Mouse (Mus musculus) myocyte (in vitro differentiated cells): Measurements from ENCODE around the gene Msi2. TPM values are rescaled to one million over a fixed set of nuclear protein-coding genes. Genes with fewer than 3 reads are reported as not detected.

Experiments used
- H3K27me3 ChIP-seq: one replicate; pipeline ENCODE4 v1.6.1; 2011; ENCODE audit not compliant: control insufficient read depth, insufficient read depth, insufficient read length
- H3K36me3 ChIP-seq: one replicate; pipeline ENCODE4 v1.6.1; 2011; ENCODE audit not compliant: control insufficient read depth, insufficient read depth
- H3K4me2 ChIP-seq: one replicate; pipeline ENCODE4 v1.6.1; 2011; ENCODE audit warnings: low read depth, control low read depth
- H3K4me3 ChIP-seq: one replicate; pipeline ENCODE4 v1.5.1; 2011; ENCODE audit warnings: mild to moderate bottlenecking, control low read depth, moderate library complexity
- H3K79me2 ChIP-seq: one replicate; pipeline ENCODE4 v1.6.1; 2011; ENCODE audit not compliant: control insufficient read depth, insufficient read depth
- H3ac ChIP-seq: one replicate; pipeline ENCODE4 v1.6.1; 2011; ENCODE audit not compliant: control insufficient read depth, insufficient read length
- CEBPB ChIP-seq: IDR thresholded peaks from 2 replicates; pipeline ENCODE4 v1.6.1; 2011; ENCODE audit warnings: mild to moderate bottlenecking, moderate library complexity; ENCODE audit not compliant: poor library complexity, insufficient read depth, severe bottlenecking
- E2F4 ChIP-seq: IDR thresholded peaks from one replicate; pipeline ENCODE4 v1.6.1; 2011; ENCODE audit warnings: mild to moderate bottlenecking, control low read depth, moderate library complexity; ENCODE audit not compliant: insufficient read depth
- MAX ChIP-seq: IDR thresholded peaks from one replicate; pipeline ENCODE4 v1.6.1; 2011; ENCODE audit warnings: low read depth, mild to moderate bottlenecking, control low read depth
- MYOD1 ChIP-seq, 3 experiments: IDR thresholded peaks; one replicate each; pipeline ENCODE4 v1.6.1; 2011; ENCODE audit warnings: control low read depth in 2 of 3, low read depth in 2 of 3, mild to moderate bottlenecking in 2 of 3, moderate library complexity in 1 of 3; ENCODE audit not compliant: insufficient read length in 2 of 3, control insufficient read depth in 1 of 3
- MYOG ChIP-seq, 3 experiments: IDR thresholded peaks; one replicate each; pipeline ENCODE4 v1.6.1; 2011; ENCODE audit warnings: control low read depth in 2 of 3, low read depth in 2 of 3, mild to moderate bottlenecking in 2 of 3; ENCODE audit not compliant: insufficient read length in 2 of 3, control insufficient read depth in 1 of 3, insufficient read depth in 1 of 3
- POLR2A ChIP-seq: IDR thresholded peaks from one replicate; pipeline ENCODE4 v1.6.1; 2011; ENCODE audit warnings: low read depth, mild to moderate bottlenecking, control low read depth, moderate library complexity; ENCODE audit not compliant: insufficient read length
- POLR2AphosphoS2 ChIP-seq: IDR thresholded peaks from one replicate; pipeline ENCODE4 v1.6.1; 2011; ENCODE audit warnings: low read depth, control low read depth; ENCODE audit not compliant: insufficient read length
- REST ChIP-seq: IDR thresholded peaks from one replicate; pipeline ENCODE4 v1.6.1; 2011; ENCODE audit warnings: mild to moderate bottlenecking, control low read depth, moderate library complexity; ENCODE audit not compliant: insufficient read depth, insufficient read length
- SRF ChIP-seq: IDR thresholded peaks from one replicate; pipeline ENCODE4 v1.6.1; 2011; ENCODE audit warnings: low read depth; ENCODE audit not compliant: control insufficient read depth, insufficient read length
- TCF12 ChIP-seq: IDR thresholded peaks from one replicate; pipeline ENCODE4 v1.6.1; 2011; ENCODE audit warnings: mild to moderate bottlenecking, control low read depth; ENCODE audit not compliant: poor library complexity, insufficient read depth, severe bottlenecking
- TCF3 ChIP-seq: IDR thresholded peaks from one replicate; pipeline ENCODE4 v1.6.1; 2011; ENCODE audit warnings: low read depth, control low read depth; ENCODE audit not compliant: insufficient read length
- USF1 ChIP-seq: IDR thresholded peaks from one replicate; pipeline ENCODE4 v1.6.1; 2011; ENCODE audit warnings: low read depth, mild to moderate bottlenecking, control low read depth, moderate library complexity
- polyA plus RNA-seq: library from polyadenylated mRNA; unstranded; fragments of >200 nt; fragmentation: generic; extraction: Trizol; gene quantifications from one replicate; pipeline ENCODE4 v1.2.1, GENCODE M21; 2012; ENCODE audit warnings: missing spikeins

Msi2 gene
- polyA plus RNA-seq, 1 experiment: 37.9 TPM

DNA sequence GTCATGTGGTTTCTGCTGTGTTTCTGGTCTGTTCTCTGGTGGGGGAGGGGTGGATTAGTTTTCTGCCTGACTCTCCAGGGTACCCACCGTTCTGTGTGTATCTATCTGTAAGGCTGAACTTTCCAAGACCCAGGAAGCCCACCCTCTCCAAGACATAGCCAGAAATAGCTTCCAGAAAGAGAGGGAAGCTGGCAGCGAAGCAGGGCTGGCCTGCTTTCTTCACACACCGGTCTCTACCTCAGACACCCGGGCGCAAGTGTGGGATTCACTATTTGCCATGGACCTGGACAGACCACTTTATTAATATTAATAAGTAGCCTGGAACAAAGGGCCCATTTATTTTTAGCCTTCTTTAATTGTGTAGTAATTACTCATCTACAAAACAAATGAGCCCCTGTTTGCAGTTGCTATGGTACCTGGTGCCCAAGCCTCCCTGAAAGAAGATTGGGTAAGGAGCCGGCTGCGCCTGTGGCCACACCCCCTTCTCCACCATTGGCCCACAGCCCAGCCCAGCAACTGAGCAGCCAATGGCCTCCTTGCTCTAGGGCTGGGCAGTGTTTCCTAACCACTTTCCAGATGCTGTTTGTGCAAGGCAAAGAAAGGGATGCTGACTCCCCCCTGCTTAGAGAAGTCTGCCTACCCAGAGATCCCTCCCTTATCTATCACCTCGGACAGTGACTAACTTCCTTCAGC, 361.6 kb downstream of the Msi2 start:
- peaks cover 4% of the 10 kb centered on the region for H3K36me3 ChIP-seq
- no peaks in the 10 kb centered on the region for H3K27me3 ChIP-seq
- H3K79me2 ChIP-seq: no peaks in the 10 kb centered on the region
- TF ChIP-seq MYOD1 (IDR thresholded peaks at IDR 0.05; ENCODE audit: control insufficient read depth in 1 of 3, insufficient read length in 2 of 3, low read depth in 2 of 3) (no peak), USF1 (no peak), REST (no peak), E2F4 (no peak), MYOG (IDR thresholded peaks at IDR 0.05; ENCODE audit: control insufficient read depth in 1 of 3, insufficient read depth in 1 of 3, insufficient read length in 2 of 3, low read depth in 2 of 3) (no peak), MAX (no peak), TCF3 (no peak), POLR2A (no peak), CEBPB (no peak), SRF (no peak), TCF12 (no peak), POLR2AphosphoS2 (no peak)
- no peak overlapping the region for H3ac ChIP-seq
- H3K4me2 ChIP-seq: no peak overlapping the region
- no peak overlapping the region for H3K4me3 ChIP-seq

DNA sequence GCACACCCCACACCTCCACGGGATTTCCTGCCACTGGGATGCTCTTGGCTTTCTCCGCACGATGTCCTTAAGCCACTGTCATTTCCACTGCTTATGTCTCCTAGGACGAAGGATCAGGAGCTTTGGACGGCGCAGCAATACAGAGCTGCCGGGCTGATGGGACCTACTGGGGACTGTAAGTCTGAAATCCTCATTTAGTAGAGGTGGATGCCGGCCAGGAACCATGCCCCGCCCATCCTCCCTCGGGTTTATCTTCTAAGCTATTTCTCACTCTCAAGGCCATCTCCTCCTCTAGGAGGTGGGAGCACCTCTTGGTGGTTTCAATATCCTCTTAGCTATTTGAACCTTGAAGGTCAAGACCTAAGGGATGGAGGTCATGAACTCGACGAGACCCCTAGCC, 362.3 kb downstream of the Msi2 start:
- Histone ChIP-seq H3K4me3 (no peak overlapping the region), H3ac (no peak overlapping the region), H3K4me2 (no peak overlapping the region), H3K79me2 (no peaks in the 10 kb centered on the region), H3K27me3 (no peaks in the 10 kb centered on the region), H3K36me3 (peaks cover 4% of the 10 kb centered on the region)
- TF ChIP-seq CEBPB (no peak), MYOG (IDR thresholded peaks at IDR 0.05; ENCODE audit: control insufficient read depth in 1 of 3, insufficient read depth in 1 of 3, insufficient read length in 2 of 3, low read depth in 2 of 3) (no peak), SRF (no peak), MYOD1 (IDR thresholded peaks at IDR 0.05; ENCODE audit: control insufficient read depth in 1 of 3, insufficient read length in 2 of 3, low read depth in 2 of 3) (no peak), REST (no peak)

DNA sequence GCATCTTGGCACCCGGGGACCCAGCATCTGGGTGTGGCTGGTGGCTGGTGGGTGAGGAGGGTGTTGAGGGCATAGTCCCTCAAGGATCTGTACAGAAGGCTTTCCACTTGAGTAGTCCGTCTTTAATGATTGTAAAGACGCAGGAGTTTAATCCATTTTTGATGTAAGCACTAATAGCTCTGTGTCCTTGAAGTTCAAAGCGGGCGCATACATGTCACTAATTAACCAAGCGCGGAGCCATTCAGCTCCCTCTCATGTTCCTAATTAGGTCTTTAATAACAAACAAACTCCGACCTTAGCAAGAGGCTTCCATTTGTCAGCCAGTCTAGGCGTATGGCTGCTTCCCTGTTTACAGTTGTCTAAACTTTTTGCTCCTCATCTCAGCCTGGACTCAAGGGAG, 363.5 kb downstream of the Msi2 start:
- H3ac ChIP-seq: no peak overlapping the region
- no peak overlapping the region for H3K4me2 ChIP-seq
- no peaks in the 10 kb centered on the region for H3K27me3 ChIP-seq
- no peaks in the 10 kb centered on the region for H3K79me2 ChIP-seq
- peaks cover 4% of the 10 kb centered on the region for H3K36me3 ChIP-seq
- no peak overlapping the region for H3K4me3 ChIP-seq
- TF ChIP-seq E2F4 (no peak), CEBPB (no peak), REST (no peak), TCF12 (no peak), POLR2A (no peak), MYOG (IDR thresholded peaks at IDR 0.05; ENCODE audit: control insufficient read depth in 1 of 3, insufficient read depth in 1 of 3, insufficient read length in 2 of 3, low read depth in 2 of 3) (no peak), USF1 (no peak), MYOD1 (IDR thresholded peaks at IDR 0.05; ENCODE audit: control insufficient read depth in 1 of 3, insufficient read length in 2 of 3, low read depth in 2 of 3) (no peak), SRF (no peak), TCF3 (no peak), POLR2AphosphoS2 (no peak), MAX (no peak)

DNA sequence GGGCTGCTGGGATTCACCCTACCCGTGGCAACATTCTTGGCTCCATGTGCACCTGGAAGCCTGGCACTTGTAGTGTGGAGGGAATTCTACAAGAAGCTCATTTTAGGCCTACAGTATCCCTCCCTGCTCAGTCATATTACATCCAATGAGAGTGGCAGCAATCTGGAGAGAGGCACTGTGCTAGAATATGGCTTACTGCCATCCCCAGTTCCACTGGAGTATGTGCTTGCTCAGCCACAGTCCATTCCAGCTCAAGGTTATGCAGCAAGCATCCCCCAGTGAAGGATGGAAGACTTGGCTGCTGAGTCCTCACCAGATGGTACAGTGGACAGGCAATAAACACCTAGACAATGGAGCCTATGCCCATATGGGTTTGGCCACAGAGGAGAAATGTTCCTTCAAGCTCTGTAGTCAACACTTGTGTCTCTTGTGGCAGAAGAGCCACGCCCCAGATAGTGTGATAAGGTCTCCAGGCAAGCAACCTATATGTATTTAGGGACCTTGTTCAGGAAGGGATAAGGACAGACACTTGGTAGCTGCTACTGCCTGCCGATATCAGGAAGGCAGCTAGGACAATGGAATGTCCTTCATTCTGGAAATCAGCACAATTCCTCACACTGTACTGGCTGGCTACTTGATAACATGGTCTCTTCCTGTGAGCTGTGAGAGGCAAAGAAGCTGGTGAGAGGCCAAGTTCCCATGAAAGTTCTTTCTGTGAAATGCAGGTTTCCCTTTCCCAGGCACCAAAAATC, 366.4 kb downstream of the Msi2 start:
- no peak overlapping the region for H3K4me3 ChIP-seq
- H3K27me3 ChIP-seq: no peaks in the 10 kb centered on the region
- peaks cover 4% of the 10 kb centered on the region for H3K36me3 ChIP-seq
- H3K79me2 ChIP-seq: no peaks in the 10 kb centered on the region
- no peak overlapping the region for H3ac ChIP-seq
- TF ChIP-seq MAX (no peak), TCF12 (no peak), USF1 (no peak), POLR2AphosphoS2 (no peak)
- H3K4me2 ChIP-seq: no peak overlapping the region

- H3K4me3 ChIP-seq: no peak overlapping the region
- H3ac ChIP-seq: no peak overlapping the region
- no peak overlapping the region for H3K4me2 ChIP-seq
- H3K27me3 ChIP-seq: no peaks in the 10 kb centered on the region
- TF ChIP-seq REST: no peak
- no peak for TF ChIP-seq TCF3
- TF ChIP-seq SRF: no peak
- TF ChIP-seq MYOD1 (IDR thresholded peaks at IDR 0.05; ENCODE audit: control insufficient read depth in 1 of 3, insufficient read length in 2 of 3, low read depth in 2 of 3): no peak
- no peak for TF ChIP-seq MAX
- no peak for TF ChIP-seq POLR2A
- TF ChIP-seq USF1: no peak
- no peak for TF ChIP-seq TCF12
- TF ChIP-seq MYOG (IDR thresholded peaks at IDR 0.05; ENCODE audit: control insufficient read depth in 1 of 3, insufficient read depth in 1 of 3, insufficient read length in 2 of 3, low read depth in 2 of 3): no peak
- no peak for TF ChIP-seq CEBPB
- no peak for TF ChIP-seq POLR2AphosphoS2
- no peak for TF ChIP-seq E2F4
- H3K36me3 ChIP-seq: peaks cover 13% of the 10 kb centered on the region
- H3K79me2 ChIP-seq: no peaks in the 10 kb centered on the region
Measured at GRCm38 (mm10) chr11:88348690-88349089, 369.6 kb downstream of the Msi2 start.
